Mouse (Mus musculus) CH12.LX (cell line): ENCODE data around the gene Ranbp10. TPM values are rescaled to one million over a fixed set of nuclear protein-coding genes. Genes with fewer than 3 reads are reported as not detected.

Experiments
- DNase-seq: peaks from one replicate; pipeline ENCODE4 v3.0.0-alpha.2; 2013; ENCODE audit errors: extremely low read depth
- H3K27ac ChIP-seq: 2 replicates; pipeline ENCODE4 v1.5.1; 2012; ENCODE audit warnings: low read depth, mild to moderate bottlenecking, control low read depth, moderate library complexity; ENCODE audit not compliant: insufficient read depth
- H3K27me3 ChIP-seq: replicated peaks from 2 replicates; pipeline ENCODE3; 2012; ENCODE audit warnings: inconsistent platforms
- H3K36me3 ChIP-seq, 2 experiments: replicated peaks in 1 of 2; 2 replicates each; pipeline versions ENCODE3 to v1.6.1; 2012; ENCODE audit warnings: inconsistent platforms in 1 of 2, low read length in 1 of 2, mild to moderate bottlenecking in 1 of 2, mixed read lengths in 1 of 2, moderate library complexity in 1 of 2; ENCODE audit not compliant: control insufficient read depth in 1 of 2, insufficient read depth in 1 of 2
- H3K4me1 ChIP-seq, 2 experiments: 2 replicates each; pipeline ENCODE4 v1.6.1; 2012; ENCODE audit warnings: inconsistent platforms in 1 of 2, moderate library complexity in 1 of 2; ENCODE audit not compliant: insufficient read depth in 2 of 2, control insufficient read depth in 1 of 2
- H3K4me2 ChIP-seq: 2 replicates; pipeline ENCODE4 v1.6.1; 2012; ENCODE audit warnings: low read depth, mild to moderate bottlenecking, control low read depth; ENCODE audit not compliant: poor library complexity, insufficient read depth, severe bottlenecking
- H3K4me3 ChIP-seq, 3 experiments: fragments of 150-350 bp in 1 of 3; sonication (generic) in 1 of 3; replicated peaks in 1 of 3; 2 replicates each; pipeline versions ENCODE3 to v1.5.1; 2011 to 2012; ENCODE audit warnings: low read depth in 2 of 3, low read length in 2 of 3, mild to moderate bottlenecking in 2 of 3, moderate library complexity in 2 of 3, control low read depth in 1 of 3, improper control_type of control experiment in 1 of 3, inconsistent platforms in 1 of 3, mixed read lengths in 1 of 3; ENCODE audit not compliant: poor library complexity in 1 of 3
- H3K79me2 ChIP-seq: replicated peaks from 2 replicates; pipeline ENCODE4 v1.6.1; 2012; ENCODE audit warnings: mild to moderate bottlenecking, moderate library complexity; ENCODE audit not compliant: control insufficient read depth, poor library complexity, insufficient read depth, severe bottlenecking; ENCODE audit errors: extremely low read depth
- H3K9ac ChIP-seq: 2 replicates; pipeline ENCODE4 v1.6.1; 2012; ENCODE audit warnings: low read depth, mild to moderate bottlenecking, control low read depth, moderate library complexity; ENCODE audit not compliant: insufficient read depth
- H3K9me3 ChIP-seq: replicated peaks from 2 replicates; pipeline ENCODE3; 2012; ENCODE audit warnings: low read length, inconsistent platforms, mixed read lengths
- CHD2 ChIP-seq: IDR thresholded peaks from 2 replicates; pipeline ENCODE4 v1.6.1; 2011; ENCODE audit warnings: low read length, improper control_type of control experiment
- CTCF ChIP-seq, 2 experiments: IDR thresholded peaks in 1 of 2; conservative IDR thresholded peaks in 1 of 2; 2 replicates each; pipeline ENCODE4 v1.5.1; 2011 to 2012; ENCODE audit warnings: low read depth in 2 of 2, low read length in 2 of 2, improper control_type of control experiment in 1 of 2, inconsistent platforms in 1 of 2, mild to moderate bottlenecking in 1 of 2, moderate library complexity in 1 of 2
- GABPA ChIP-seq: IDR thresholded peaks from 2 replicates; pipeline ENCODE4 v1.6.1; 2012; ENCODE audit warnings: low read depth, low read length, improper control_type of control experiment, inconsistent platforms; ENCODE audit not compliant: insufficient replicate concordance
- IRF4 ChIP-seq: IDR thresholded peaks from 2 replicates; pipeline ENCODE4 v1.6.1; 2014; ENCODE audit warnings: low read depth, mild to moderate bottlenecking, inconsistent platforms, low read length, improper control_type of control experiment
- JUN ChIP-seq: IDR thresholded peaks from 2 replicates; pipeline ENCODE4 v1.6.1; 2011; ENCODE audit warnings: low read depth, mild to moderate bottlenecking, low read length, improper control_type of control experiment, moderate library complexity; ENCODE audit not compliant: insufficient read depth
- MAFK ChIP-seq: IDR thresholded peaks from 2 replicates; pipeline ENCODE4 v1.6.1; 2011; ENCODE audit warnings: low read length, improper control_type of control experiment; ENCODE audit not compliant: insufficient replicate concordance
- MAZ ChIP-seq: IDR thresholded peaks from 2 replicates; pipeline ENCODE4 v1.6.1; 2012; ENCODE audit warnings: low read depth, mild to moderate bottlenecking, inconsistent platforms, low read length, improper control_type of control experiment, moderate library complexity
- MEF2A ChIP-seq: IDR thresholded peaks from 2 replicates; pipeline ENCODE4 v1.6.1; 2014; ENCODE audit warnings: low read depth, mild to moderate bottlenecking, inconsistent platforms, low read length, improper control_type of control experiment, borderline replicate concordance
- MXI1 ChIP-seq: IDR thresholded peaks from 2 replicates; pipeline ENCODE4 v1.6.1; 2011; ENCODE audit warnings: mild to moderate bottlenecking, low read depth, low read length, improper control_type of control experiment
- MYC ChIP-seq: IDR thresholded peaks from 2 replicates; pipeline ENCODE4 v1.6.1; 2011; ENCODE audit warnings: low read depth, mild to moderate bottlenecking, improper control_type of control experiment, low read length
- NELFE ChIP-seq: IDR thresholded peaks from 2 replicates; pipeline ENCODE4 v1.6.1; 2011; ENCODE audit warnings: low read depth, low read length, improper control_type of control experiment
- NRF1 ChIP-seq: IDR thresholded peaks from 2 replicates; pipeline ENCODE4 v1.6.1; 2014; ENCODE audit warnings: low read depth, mild to moderate bottlenecking, inconsistent platforms, low read length, improper control_type of control experiment, moderate library complexity
- PAX5 ChIP-seq: IDR thresholded peaks from 2 replicates; pipeline ENCODE4 v1.6.1; 2012; ENCODE audit warnings: low read length, inconsistent platforms, mixed read lengths
- POLR2A ChIP-seq: IDR thresholded peaks from 2 replicates; pipeline ENCODE4 v1.6.1; 2011; ENCODE audit warnings: low read depth, mild to moderate bottlenecking, improper control_type of control experiment, low read length
- POLR2AphosphoS2 ChIP-seq: IDR thresholded peaks from 2 replicates; pipeline ENCODE4 v1.6.1; 2011; ENCODE audit warnings: low read depth, low read length, improper control_type of control experiment
- UBTF ChIP-seq: IDR thresholded peaks from 2 replicates; pipeline ENCODE4 v1.6.1; 2012; ENCODE audit warnings: low read depth, mild to moderate bottlenecking, inconsistent platforms, low read length, improper control_type of control experiment, moderate library complexity
- USF1 ChIP-seq: IDR thresholded peaks from 2 replicates; pipeline ENCODE4 v1.6.1; 2014; ENCODE audit warnings: low read depth, mild to moderate bottlenecking, inconsistent platforms, low read length, improper control_type of control experiment
- USF2 ChIP-seq: conservative IDR thresholded peaks from 2 replicates; pipeline ENCODE4 v1.6.1; 2011; ENCODE audit warnings: low read depth, low read length, improper control_type of control experiment
- ZC3H11A ChIP-seq: IDR thresholded peaks from 2 replicates; pipeline ENCODE4 v1.6.1; 2012; ENCODE audit warnings: low read depth, mild to moderate bottlenecking, inconsistent platforms, low read length, improper control_type of control experiment
- ZNF384 ChIP-seq: IDR thresholded peaks from 2 replicates; pipeline ENCODE4 v1.6.1; 2012; ENCODE audit warnings: low read depth, low read length, improper control_type of control experiment, inconsistent platforms
- dilution Hi-C: fragments of 300-500 bp; cut with MboI; formaldehyde crosslinking; loops from 2 replicates; pipeline ENCODE4 v1.14.3; 2020; ENCODE audit warnings: low sequenced_read_pairs; ENCODE audit not compliant: extremely low pct_unique_long_range_greater_than_20kb, extremely low pct_ligation_motif_present
- in situ Hi-C: fragments of 300-500 bp; cut with MboI; formaldehyde crosslinking; loops from 3 replicates; pipeline ENCODE4 v1.14.3; 2019; ENCODE audit warnings: low sequenced_read_pairs, low pct_ligation_motif_present, low pct_unique_long_range_greater_than_20kb, mixed read lengths
- polyA plus RNA-seq: library from polyadenylated mRNA; unstranded; fragments of >175 nt; gene quantifications from 2 replicates; pipeline ENCODE4 v1.2.1, GENCODE M21; 2012; ENCODE audit warnings: low read depth; ENCODE audit not compliant: insufficient read length
- total RNA-seq, 2 experiments: library from RNA; depleted of rRNA; stranded (reverse); fragments of 300-350 nt in 1 of 2; fragments of >200 nt in 1 of 2; gene quantifications; 2 replicates each; pipeline ENCODE4 v1.2.3; 2012 to 2014

Gene Ranbp10
- total and polyA plus RNA-seq, 3 experiments: 7.4 to 15.8 (median 8.7) TPM

- Histone ChIP-seq H3K4me3 (no peak overlapping the region), H3K4me1 (peaks cover 14 to 42% of the 10 kb centered on the region in 2 experiments), H3K9ac (no peak overlapping the region), H3K27me3 (no peaks in the 10 kb centered on the region), H3K4me2 (no peak overlapping the region), H3K9me3 (no peaks in the 10 kb centered on the region), H3K27ac (no peak overlapping the region), H3K36me3 (no peaks in the 10 kb centered on the region), H3K79me2 (no peaks in the 10 kb centered on the region)
- dilution Hi-C loops (no loop called here), in situ Hi-C loops (no loop called here)
- peak; percentile 32 for DNase-seq
- no peak for TF ChIP-seq MXI1
- no peak for TF ChIP-seq ZC3H11A
- no peak for TF ChIP-seq UBTF
- no peak for TF ChIP-seq USF2
- no peak for TF ChIP-seq NRF1
- no peak for TF ChIP-seq GABPA
- no peak for TF ChIP-seq CTCF (conservative IDR thresholded peaks at IDR 0.05 in 1 of 2, IDR thresholded peaks at IDR 0.05 in 1 of 2; ENCODE audit: low read depth in 2 of 2, low read length in 2 of 2)
- no peak for TF ChIP-seq POLR2A
- TF ChIP-seq POLR2AphosphoS2: no peak
- TF ChIP-seq PAX5: no peak
- TF ChIP-seq ZNF384: no peak
Observed at GRCm38 (mm10) chr8:105743301-105743700, 83.8 kb downstream of the Ranbp10 start.

DNA sequence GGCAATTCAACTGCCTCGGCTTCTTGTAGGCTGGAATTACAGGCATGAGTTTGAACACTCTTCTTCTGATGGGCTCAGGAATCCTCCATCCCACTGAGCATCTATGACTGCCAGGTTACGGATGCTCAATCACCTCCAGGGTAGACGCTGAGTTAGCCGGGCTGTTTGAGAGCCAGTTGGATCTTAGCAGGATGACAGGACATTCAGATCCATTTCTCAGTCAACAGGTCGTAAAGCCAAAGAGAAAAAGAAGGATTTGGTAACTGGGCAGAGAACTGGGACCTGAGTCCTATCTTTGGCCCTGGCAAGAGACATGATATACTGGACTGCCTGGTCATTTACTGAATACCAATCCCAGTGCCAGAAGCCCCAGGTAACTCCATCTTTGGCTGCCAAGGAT, 87.9 kb downstream of the Ranbp10 start:
- Histone ChIP-seq H3K9ac (no peak overlapping the region), H3K4me2 (no peak overlapping the region), H3K36me3 (no peaks in the 10 kb centered on the region), H3K79me2 (no peaks in the 10 kb centered on the region), H3K4me3 (no peak overlapping the region), H3K9me3 (no peaks in the 10 kb centered on the region), H3K27ac (no peak overlapping the region), H3K4me1 (peaks cover 5 to 27% of the 10 kb centered on the region in 2 experiments; a peak in 3 of 4 replicates), H3K27me3 (no peaks in the 10 kb centered on the region)
- dilution Hi-C loops (no loop called here), in situ Hi-C loops (no loop called here)
- TF ChIP-seq MEF2A (no peak), GABPA (no peak), USF1 (no peak), JUN (no peak), IRF4 (no peak), MAFK (no peak), NELFE (no peak), CHD2 (no peak), UBTF (no peak), MAZ (no peak), POLR2AphosphoS2 (no peak), MXI1 (no peak), MYC (no peak)
- DNase-seq: no peak
